Mouse (Mus musculus) liver, adult 2 months (tissue): ENCODE data around the gene Lgr6.

Experiments
- CTCF ChIP-seq: fragments of 200-500 bp; IDR thresholded peaks from 2 replicates; pipeline ENCODE4 v1.5.1; 2011; ENCODE audit warnings: low read depth, low read length, control low read depth
- POLR2A ChIP-seq: fragments of 200-500 bp; IDR thresholded peaks from 2 replicates; pipeline ENCODE4 v1.6.1; 2011; ENCODE audit warnings: low read length, control low read depth; ENCODE audit not compliant: insufficient read depth; ENCODE audit errors: extremely low read depth

GRCm38 (mm10) chr1:134942898-134943297, 162.2 kb downstream of the Lgr6 start:
- TF ChIP-seq POLR2A (no peak), CTCF (no peak)
